Mouse (Mus musculus): Measurements from ENCODE around the gene Eef1a2. TPM values are rescaled to one million over a fixed set of nuclear protein-coding genes. Genes with fewer than 3 reads are reported as not detected.

The Eef1a2 gene
- 0.07 TPM in 2 replicates for polyA plus RNA-seq (2012; rRNA removed)

GRCm38 (mm10) chr2:181156248-181157121 lies at the start of gene Eef1a2:
Gene Eef1a2, minus strand, starts transcription at chr2:181157014.
- H3K4me1 ChIP-seq (ENCODE audit: control insufficient read depth, insufficient read depth, low read length): no peaks in the 10 kb centered on the region; the same call in none of the 2 replicates
- H3K27ac ChIP-seq (ENCODE audit: control insufficient read depth, insufficient read depth, low read depth, low read length): no peak within 1 kb of the TSS
- TF ChIP-seq CTCF (IDR thresholded peaks at IDR 0.05; ENCODE audit: control insufficient read depth, insufficient read depth, insufficient replicate concordance, low read depth, low read length) (no peak), POLR2A (IDR thresholded peaks at IDR 0.05; ENCODE audit: control insufficient read depth, low read depth, low read length) (no peak)
- H3K36me3 ChIP-seq (ENCODE audit: control insufficient read depth, insufficient read depth, low read length): no peaks in the 10 kb centered on the region
- peak within 1 kb of the TSS; percentile 14; the same call in 1 of the 2 replicates for H3K4me3 ChIP-seq (ENCODE audit: control insufficient read depth, low read depth, low read length)
- no peaks in the 10 kb centered on the region for H3K27me3 ChIP-seq (ENCODE audit: control insufficient read depth, insufficient read depth, low read length)

DNA sequence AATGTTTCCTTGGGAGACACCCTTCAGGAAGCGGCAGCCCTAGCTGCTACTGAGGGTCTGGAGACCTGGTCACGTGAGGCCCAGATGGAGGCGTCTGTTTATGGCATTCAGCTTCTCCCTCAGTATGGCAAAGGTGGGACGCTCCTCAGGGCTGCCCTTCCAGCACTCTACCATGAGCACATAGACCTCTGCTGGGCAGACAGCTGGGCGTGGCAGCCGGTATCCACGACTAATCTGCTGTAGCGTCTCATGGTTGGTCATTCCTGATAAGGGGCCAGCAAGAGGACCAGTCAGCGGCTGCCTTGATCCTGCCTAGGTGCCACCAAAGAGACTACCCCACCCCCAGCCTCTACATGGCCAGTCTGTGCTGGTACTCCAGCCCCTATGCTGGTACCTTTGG lies 49.3 kb upstream of the Eef1a2 start:
- Histone ChIP-seq H3K27ac (ENCODE audit: control insufficient read depth, insufficient read depth, low read depth, low read length) (no peak overlapping the region), H3K4me3 (ENCODE audit: control insufficient read depth, low read depth, low read length) (no peak overlapping the region), H3K27me3 (ENCODE audit: control insufficient read depth, insufficient read depth, low read length) (no peaks in the 10 kb centered on the region), H3K4me1 (ENCODE audit: control insufficient read depth, insufficient read depth, low read length) (peaks cover 9% of the 10 kb centered on the region; the same call in 1 of the 2 replicates), H3K36me3 (ENCODE audit: control insufficient read depth, insufficient read depth, low read length) (no peaks in the 10 kb centered on the region)
- no peak for TF ChIP-seq POLR2A (IDR thresholded peaks at IDR 0.05; ENCODE audit: control insufficient read depth, low read depth, low read length)
- TF ChIP-seq CTCF (IDR thresholded peaks at IDR 0.05; ENCODE audit: control insufficient read depth, insufficient read depth, insufficient replicate concordance, low read depth, low read length): no peak

DNA sequence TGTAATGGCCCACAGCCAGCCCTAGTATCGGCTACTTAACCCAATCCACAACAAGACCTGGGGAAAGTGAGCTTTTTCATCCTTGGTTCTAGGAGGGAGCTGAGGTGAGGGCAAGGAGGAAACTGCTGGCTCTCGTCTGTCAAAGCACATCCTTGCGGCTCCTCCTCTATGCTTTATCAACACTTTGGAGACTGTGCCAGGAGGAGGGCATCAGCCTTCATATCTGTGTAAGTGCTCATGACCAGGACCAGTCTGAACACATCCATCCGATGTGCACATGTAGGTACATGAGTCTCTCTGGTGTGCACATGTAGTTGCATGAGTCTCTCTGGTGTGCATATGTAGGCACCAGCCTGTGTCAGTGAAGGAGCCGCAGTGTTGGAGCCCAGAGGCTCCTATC lies 48.9 kb upstream of the Eef1a2 start:
- no peaks in the 10 kb centered on the region for H3K36me3 ChIP-seq (ENCODE audit: control insufficient read depth, insufficient read depth, low read length)
- no peak overlapping the region for H3K27ac ChIP-seq (ENCODE audit: control insufficient read depth, insufficient read depth, low read depth, low read length)
- no peaks in the 10 kb centered on the region for H3K27me3 ChIP-seq (ENCODE audit: control insufficient read depth, insufficient read depth, low read length)
- peaks cover 9% of the 10 kb centered on the region; the same call in 1 of the 2 replicates for H3K4me1 ChIP-seq (ENCODE audit: control insufficient read depth, insufficient read depth, low read length)
- TF ChIP-seq POLR2A (IDR thresholded peaks at IDR 0.05; ENCODE audit: control insufficient read depth, low read depth, low read length) (no peak), CTCF (IDR thresholded peaks at IDR 0.05; ENCODE audit: control insufficient read depth, insufficient read depth, insufficient replicate concordance, low read depth, low read length) (no peak)
- no peak overlapping the region for H3K4me3 ChIP-seq (ENCODE audit: control insufficient read depth, low read depth, low read length)

GRCm38 (mm10) chr2:181202886-181203285 lies 46.1 kb upstream of the Eef1a2 start:
- Histone ChIP-seq H3K36me3 (ENCODE audit: control insufficient read depth, insufficient read depth, low read length) (no peaks in the 10 kb centered on the region), H3K4me3 (ENCODE audit: control insufficient read depth, low read depth, low read length) (no peak overlapping the region), H3K27ac (ENCODE audit: control insufficient read depth, insufficient read depth, low read depth, low read length) (no peak overlapping the region), H3K4me1 (ENCODE audit: control insufficient read depth, insufficient read depth, low read length) (peaks cover 9% of the 10 kb centered on the region; the same call in 1 of the 2 replicates), H3K27me3 (ENCODE audit: control insufficient read depth, insufficient read depth, low read length) (no peaks in the 10 kb centered on the region)
- TF ChIP-seq CTCF (IDR thresholded peaks at IDR 0.05; ENCODE audit: control insufficient read depth, insufficient read depth, insufficient replicate concordance, low read depth, low read length): no peak
- no peak for TF ChIP-seq POLR2A (IDR thresholded peaks at IDR 0.05; ENCODE audit: control insufficient read depth, low read depth, low read length)

DNA sequence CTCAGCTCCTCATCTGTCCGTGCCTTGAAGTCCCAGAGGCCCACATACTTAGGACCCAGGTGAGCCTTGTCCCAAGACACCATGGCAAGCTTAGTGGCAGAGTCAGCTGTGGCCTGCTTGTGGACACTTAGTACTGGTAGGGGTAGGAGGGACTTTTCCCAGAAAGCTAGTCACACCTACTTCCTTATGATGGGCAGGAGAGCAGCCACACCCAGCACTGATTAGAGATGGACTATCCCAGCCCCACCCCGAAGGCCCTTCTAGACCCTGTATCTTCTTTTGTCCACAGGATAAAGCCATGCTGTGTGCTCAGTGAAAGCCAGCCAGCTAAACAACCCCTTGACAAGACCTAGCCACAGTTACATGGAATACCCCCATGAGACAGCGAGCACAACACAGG lies 45.6 kb upstream of the Eef1a2 start, which contains the start of gene Ptk6:
Ptk6 (minus strand) TSS at position 368 of the 400 bp plus-strand sequence.
- Histone ChIP-seq H3K27ac (ENCODE audit: control insufficient read depth, insufficient read depth, low read depth, low read length) (no peak within 1 kb of the TSS), H3K4me1 (ENCODE audit: control insufficient read depth, insufficient read depth, low read length) (peaks cover 9% of the 10 kb centered on the region; the same call in 1 of the 2 replicates), H3K4me3 (ENCODE audit: control insufficient read depth, low read depth, low read length) (no peak within 1 kb of the TSS), H3K36me3 (ENCODE audit: control insufficient read depth, insufficient read depth, low read length) (no peaks in the 10 kb centered on the region), H3K27me3 (ENCODE audit: control insufficient read depth, insufficient read depth, low read length) (no peaks in the 10 kb centered on the region)
- TF ChIP-seq CTCF (IDR thresholded peaks at IDR 0.05; ENCODE audit: control insufficient read depth, insufficient read depth, insufficient replicate concordance, low read depth, low read length) (no peak), POLR2A (IDR thresholded peaks at IDR 0.05; ENCODE audit: control insufficient read depth, low read depth, low read length) (no peak)

GRCm38 (mm10) chr2:181201606-181202005 lies 44.8 kb upstream of the Eef1a2 start:
- Histone ChIP-seq H3K27me3 (ENCODE audit: control insufficient read depth, insufficient read depth, low read length) (no peaks in the 10 kb centered on the region), H3K4me3 (ENCODE audit: control insufficient read depth, low read depth, low read length) (no peak overlapping the region), H3K27ac (ENCODE audit: control insufficient read depth, insufficient read depth, low read depth, low read length) (no peak overlapping the region), H3K36me3 (ENCODE audit: control insufficient read depth, insufficient read depth, low read length) (no peaks in the 10 kb centered on the region), H3K4me1 (ENCODE audit: control insufficient read depth, insufficient read depth, low read length) (peaks cover 9% of the 10 kb centered on the region; the same call in 1 of the 2 replicates)
- TF ChIP-seq CTCF (IDR thresholded peaks at IDR 0.05; ENCODE audit: control insufficient read depth, insufficient read depth, insufficient replicate concordance, low read depth, low read length): no peak
- no peak for TF ChIP-seq POLR2A (IDR thresholded peaks at IDR 0.05; ENCODE audit: control insufficient read depth, low read depth, low read length)

- no peak overlapping the region for H3K27ac ChIP-seq (ENCODE audit: control insufficient read depth, insufficient read depth, low read depth, low read length)
- no peak overlapping the region for H3K4me3 ChIP-seq (ENCODE audit: control insufficient read depth, low read depth, low read length)
- no peaks in the 10 kb centered on the region for H3K36me3 ChIP-seq (ENCODE audit: control insufficient read depth, insufficient read depth, low read length)
- H3K4me1 ChIP-seq (ENCODE audit: control insufficient read depth, insufficient read depth, low read length): no peaks in the 10 kb centered on the region
- TF ChIP-seq CTCF (IDR thresholded peaks at IDR 0.05; ENCODE audit: control insufficient read depth, insufficient read depth, insufficient replicate concordance, low read depth, low read length) (no peak), POLR2A (IDR thresholded peaks at IDR 0.05; ENCODE audit: control insufficient read depth, low read depth, low read length) (no peak)
- no peaks in the 10 kb centered on the region for H3K27me3 ChIP-seq (ENCODE audit: control insufficient read depth, insufficient read depth, low read length)
Observed at GRCm38 (mm10) chr2:181196628-181197300, 40.0 kb upstream of the Eef1a2 start.
